ENCODE assay signal across 17 mouse cellular contexts in the genomic region with DNA sequence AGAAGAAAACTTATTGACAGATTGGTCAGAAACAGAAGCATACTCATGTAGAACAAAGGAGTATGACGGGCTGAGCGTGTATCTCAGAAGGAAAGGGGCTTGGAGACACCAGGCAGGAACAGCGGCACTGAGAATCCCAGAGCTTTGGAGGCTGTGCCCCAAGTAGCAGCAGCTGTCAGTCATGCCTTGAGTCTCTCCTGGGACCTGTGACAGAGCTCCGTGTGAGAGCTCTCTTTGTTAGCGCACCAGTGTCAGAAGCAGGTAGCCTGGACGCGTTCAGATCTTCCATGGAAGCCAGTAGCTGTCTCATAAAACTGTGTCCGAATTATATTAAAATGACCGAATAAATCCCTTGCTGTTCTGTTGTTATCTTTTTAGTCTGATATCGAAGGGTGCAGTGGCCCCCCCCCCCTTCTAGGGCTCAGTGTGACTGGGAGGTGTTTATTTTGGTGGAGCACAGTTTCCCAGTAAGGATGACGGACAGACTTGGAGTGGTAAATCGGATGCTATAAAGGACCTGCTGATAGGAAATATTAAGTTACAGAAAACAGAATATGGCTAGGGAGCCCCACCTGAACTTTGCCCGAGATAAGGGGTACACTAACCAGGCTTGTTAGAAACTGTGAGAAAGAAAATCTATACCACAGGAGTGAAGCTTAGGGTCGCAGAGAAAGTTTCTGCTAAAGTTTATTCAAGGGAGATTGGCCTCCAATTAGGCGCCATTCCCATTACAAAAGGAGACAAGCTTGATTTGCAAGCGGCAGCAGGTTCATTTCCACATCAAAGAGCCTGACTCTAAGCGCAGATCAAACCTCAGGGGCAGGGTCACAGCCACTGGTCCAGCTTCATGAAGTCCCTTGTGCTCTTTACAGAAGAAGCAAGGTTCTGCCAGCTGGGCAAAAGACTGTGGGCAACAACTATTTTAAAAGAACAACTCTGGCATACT. TPM values are rescaled to one million over a fixed set of nuclear protein-coding genes. Genes with fewer than 3 reads are reported as not detected.
DNase-seq lines count a peak whose midpoint lies in the region; ATAC-seq lines count a peak whose summit lies in the region.
"Had no signal": no experiment of that assay in that cellular context is flagged by ENCODE, and none has a peak within 500 bp of the region (broad histone marks: within the 10 kb centered on the region; RNA-seq: fewer than 3 reads in every experiment).

No protein-coding gene starts in this region.

- H3K4me2 ChIP-seq in forebrain, embryonic 11.5 days (ENCODE audit: low read depth, low read length, severe bottlenecking) = peak overlapping the region; percentile 34; the same call in 1 of the 2 replicates
- H3K4me2 ChIP-seq in hindbrain, embryonic 16.5 days (ENCODE audit: low read length) = peak overlapping the region; percentile 28
- peak overlapping the region; percentile 41 for H3K4me2 ChIP-seq in midbrain, embryonic 16.5 days (ENCODE audit: low read length)
- H3K4me2 ChIP-seq: embryonic facial prominence, embryonic 13.5 days; heart, embryonic 15.5 days had no signal

- no peak overlapping the region for H3K9ac ChIP-seq in forebrain, embryonic 11.5 days (ENCODE audit: low read length)
- H3K9ac ChIP-seq in hindbrain, embryonic 16.5 days (ENCODE audit: low read depth, low read length) = no peak overlapping the region; the same call in 1 of the 2 replicates
- no peak overlapping the region for H3K9ac ChIP-seq in midbrain, embryonic 16.5 days (ENCODE audit: low read depth, low read length)
- H3K9ac ChIP-seq: embryonic facial prominence, embryonic 13.5 days; heart, embryonic 15.5 days had no signal

- peak; percentile 20 for DNase-seq in WW6 (ENCODE audit: low read depth, low spot score)
- peak; percentile 53 for DNase-seq in forebrain, embryonic 11.5 days (ENCODE audit: low spot score)
- DNase-seq in right cerebral cortex, adult 2 months (ENCODE audit: low spot score in 2 of 2) = no peak
- DNase-seq in adrenal gland, postnatal 14 days = no peak
- DNase-seq: cerebellum, adult 2 months; kidney, adult 18-20 months; layer of hippocampus, adult 9-11 months; lung, adult 18-20 months; thymus, postnatal 25 days had no signal

- H3K27me3 ChIP-seq in forebrain, embryonic 11.5 days (ENCODE audit: control insufficient read depth, insufficient read depth, low read length) = no peaks in the 10 kb centered on the region
- peaks cover 3% of the 10 kb centered on the region; the same call in 1 of the 2 replicates for H3K27me3 ChIP-seq in hindbrain, embryonic 16.5 days (replicated peaks; ENCODE audit: control insufficient read depth, insufficient read depth, low read length)
- H3K27me3 ChIP-seq in midbrain, embryonic 16.5 days (ENCODE audit: control insufficient read depth, insufficient read depth, low read depth, low read length) = no peaks in the 10 kb centered on the region

- no peaks in the 10 kb centered on the region for H3K9me3 ChIP-seq in forebrain, embryonic 11.5 days (ENCODE audit: control insufficient read depth, low read length)
- H3K9me3 ChIP-seq in hindbrain, embryonic 16.5 days (ENCODE audit: control insufficient read depth, low read length) = no peaks in the 10 kb centered on the region
- H3K9me3 ChIP-seq in midbrain, embryonic 16.5 days (replicated peaks; ENCODE audit: control insufficient read depth, low read length, poor library complexity, severe bottlenecking) = no peaks in the 10 kb centered on the region
- H3K9me3 ChIP-seq: embryonic facial prominence, embryonic 13.5 days; heart, embryonic 15.5 days had no signal

- 0 out of 2 replicates have a peak, but pooled peaks cover 5% of the 10 kb centered on the region for H3K4me1 ChIP-seq in forebrain, embryonic 11.5 days (replicated peaks; ENCODE audit: control insufficient read depth, insufficient read depth, low read length)
- H3K4me1 ChIP-seq in hindbrain, embryonic 16.5 days (ENCODE audit: control insufficient read depth, insufficient read depth, low read depth, low read length) = no peaks in the 10 kb centered on the region; the same call in 1 of the 2 replicates
- H3K4me1 ChIP-seq in midbrain, embryonic 16.5 days (ENCODE audit: control insufficient read depth, insufficient read depth, low read length) = peaks cover 3% of the 10 kb centered on the region; the same call in 1 of the 2 replicates
- H3K4me1 ChIP-seq: embryonic facial prominence, embryonic 13.5 days; heart, embryonic 15.5 days had no signal

- H3K4me3 ChIP-seq in forebrain, embryonic 11.5 days (ENCODE audit: low read depth, low read length) = no peak overlapping the region
- H3K4me3 ChIP-seq in hindbrain, embryonic 16.5 days (ENCODE audit: low read length) = no peak overlapping the region
- no peak overlapping the region for H3K4me3 ChIP-seq in midbrain, embryonic 16.5 days (ENCODE audit: low read depth, low read length)
- H3K4me3 ChIP-seq: embryonic facial prominence, embryonic 13.5 days; heart, embryonic 15.5 days had no signal

- 14% methylated on average over 17 of the region's 17 CpGs for WGBS in forebrain, embryonic 11.5 days
- 17% methylated on average over 17 of the region's 17 CpGs for WGBS in hindbrain, embryonic 16.5 days
- 10% methylated on average over 17 of the region's 17 CpGs for WGBS in midbrain, embryonic 16.5 days

- H3K36me3 ChIP-seq in forebrain, embryonic 11.5 days (ENCODE audit: control insufficient read depth, insufficient read depth, low read length) = no peaks in the 10 kb centered on the region
- no peaks in the 10 kb centered on the region for H3K36me3 ChIP-seq in hindbrain, embryonic 16.5 days (ENCODE audit: control insufficient read depth, insufficient read depth, low read length)
- H3K36me3 ChIP-seq in midbrain, embryonic 16.5 days (ENCODE audit: control insufficient read depth, insufficient read depth, low read length) = no peaks in the 10 kb centered on the region
- H3K36me3 ChIP-seq: embryonic facial prominence, embryonic 13.5 days; heart, embryonic 15.5 days had no signal

- no peak overlapping the region for H3K27ac ChIP-seq in forebrain, embryonic 11.5 days (ENCODE audit: low read depth, low read length)
- H3K27ac ChIP-seq in hindbrain, embryonic 16.5 days (ENCODE audit: low read depth, low read length) = no peak overlapping the region
- H3K27ac ChIP-seq in midbrain, embryonic 16.5 days (ENCODE audit: low read length) = no peak overlapping the region
- H3K27ac ChIP-seq: embryonic facial prominence, embryonic 13.5 days; heart, embryonic 15.5 days had no signal

- no peak for ATAC-seq in forebrain, embryonic 11.5 days (replicated peaks; ENCODE audit: low FRiP score)
- no peak for ATAC-seq in hindbrain, embryonic 16.5 days
- no peak for ATAC-seq in midbrain, embryonic 16.5 days
- no peak for ATAC-seq in activated CD4-positive, CD25-positive, alpha-beta regulatory T cell, adult 4 months

RNA-seq across cellular contexts. Expression of a gene that starts 13.6 kb away (rescaled TPM):
- not detected in 2 replicates for polyA plus RNA-seq in forebrain, embryonic 11.5 days (2014; fragmentation: Nextera tagmentation; extraction: Ambion mirVana)
- polyA plus RNA-seq in hindbrain, embryonic 16.5 days (2015; fragmentation: Nextera tagmentation; extraction: Ambion mirVana) = not detected in 2 replicates
- not detected in 2 replicates for polyA plus RNA-seq in midbrain, embryonic 16.5 days (2015; fragmentation: Nextera tagmentation; extraction: Ambion mirVana)
- polyA plus RNA-seq in activated CD4-positive, CD25-positive, alpha-beta regulatory T cell, adult 4 months (2017; shearing (Covaris generic)) = not detected
- total RNA-seq in adrenal gland, postnatal 14 days (2021) = not detected in 2 replicates
- total RNA-seq: adrenal gland, adult 18-20 months; gastrocnemius, adult 18-20 months had no signal
- polyA plus RNA-seq: cerebellum, adult 2 months; embryonic facial prominence, embryonic 13.5 days; heart, embryonic 15.5 days; limb, embryonic 11.5 days had no signal

RNA-seq across cellular contexts. Expression of a gene that starts 21.3 kb away (rescaled TPM):
- 0.36 TPM in 1 of 2 replicates, not detected in the other for polyA plus RNA-seq in forebrain, embryonic 11.5 days (2014; fragmentation: Nextera tagmentation; extraction: Ambion mirVana)
- polyA plus RNA-seq in hindbrain, embryonic 16.5 days (2015; fragmentation: Nextera tagmentation; extraction: Ambion mirVana) = 0.65 and 0.70 TPM in 2 replicates
- 0.17 and 0.45 TPM in 2 replicates for polyA plus RNA-seq in midbrain, embryonic 16.5 days (2015; fragmentation: Nextera tagmentation; extraction: Ambion mirVana)
- polyA plus RNA-seq in activated CD4-positive, CD25-positive, alpha-beta regulatory T cell, adult 4 months (2017; shearing (Covaris generic)) = 10 to 100 TPM; 11.2 to 14.4 TPM
- total RNA-seq in adrenal gland, postnatal 14 days (2021) = 0.89 and 1.8 TPM in 2 replicates

RNA-seq across cellular contexts. Expression of a gene that starts 27.6 kb away (rescaled TPM):
- polyA plus RNA-seq in forebrain, embryonic 11.5 days (2014; fragmentation: Nextera tagmentation; extraction: Ambion mirVana) = not detected in 2 replicates
- not detected in 2 replicates for polyA plus RNA-seq in hindbrain, embryonic 16.5 days (2015; fragmentation: Nextera tagmentation; extraction: Ambion mirVana)
- polyA plus RNA-seq in midbrain, embryonic 16.5 days (2015; fragmentation: Nextera tagmentation; extraction: Ambion mirVana) = not detected in 2 replicates
- not detected for polyA plus RNA-seq in activated CD4-positive, CD25-positive, alpha-beta regulatory T cell, adult 4 months (2017; shearing (Covaris generic))
- not detected in 2 replicates for total RNA-seq in adrenal gland, postnatal 14 days (2021)
- total RNA-seq: adrenal gland, adult 18-20 months; gastrocnemius, adult 18-20 months had no signal
- polyA plus RNA-seq: cerebellum, adult 2 months; embryonic facial prominence, embryonic 13.5 days; heart, embryonic 15.5 days; limb, embryonic 11.5 days had no signal

RNA-seq across cellular contexts. Expression of a gene that starts 38.3 kb away (rescaled TPM):
- polyA plus RNA-seq in forebrain, embryonic 11.5 days (2014; fragmentation: Nextera tagmentation; extraction: Ambion mirVana) = not detected in 2 replicates
- 0.19 and 0.86 TPM in 2 replicates for polyA plus RNA-seq in hindbrain, embryonic 16.5 days (2015; fragmentation: Nextera tagmentation; extraction: Ambion mirVana)
- 0.34 and 0.72 TPM in 2 replicates for polyA plus RNA-seq in midbrain, embryonic 16.5 days (2015; fragmentation: Nextera tagmentation; extraction: Ambion mirVana)
- not detected for polyA plus RNA-seq in activated CD4-positive, CD25-positive, alpha-beta regulatory T cell, adult 4 months (2017; shearing (Covaris generic))
- not detected in 2 replicates for total RNA-seq in adrenal gland, postnatal 14 days (2021)
- total RNA-seq: adrenal gland, adult 18-20 months; gastrocnemius, adult 18-20 months had no signal
- polyA plus RNA-seq: cerebellum, adult 2 months; embryonic facial prominence, embryonic 13.5 days; limb, embryonic 11.5 days had no signal

RNA-seq across cellular contexts. Expression of a gene that starts 53.8 kb away (rescaled TPM):
- not detected in 2 replicates for polyA plus RNA-seq in forebrain, embryonic 11.5 days (2014; fragmentation: Nextera tagmentation; extraction: Ambion mirVana)
- polyA plus RNA-seq in hindbrain, embryonic 16.5 days (2015; fragmentation: Nextera tagmentation; extraction: Ambion mirVana) = 0.24 TPM in 1 of 2 replicates, not detected in the other
- polyA plus RNA-seq in midbrain, embryonic 16.5 days (2015; fragmentation: Nextera tagmentation; extraction: Ambion mirVana) = not detected in 2 replicates
- 1 to 10 TPM in 1 of 2 experiments, not detected in 1; 1.0 TPM for polyA plus RNA-seq in activated CD4-positive, CD25-positive, alpha-beta regulatory T cell, adult 4 months (2017; shearing (Covaris generic))
- not detected in 2 replicates for total RNA-seq in adrenal gland, postnatal 14 days (2021)
- total RNA-seq: gastrocnemius, adult 18-20 months had no signal
- polyA plus RNA-seq: limb, embryonic 11.5 days had no signal

Comparison
In these comparisons a context has a peak if more than half of its experiments do, and no peak if none do; other contexts are left out.
1. DNase-seq: peak in WW6 (single experiment) and forebrain, embryonic 11.5 days (single experiment); none in right cerebral cortex, adult 2 months (0 of 2) and adrenal gland, postnatal 14 days (single experiment).
2. Peak in every context shown above with its lines, with median percentiles within 50 percentile points of each other: H3K4me2 ChIP-seq.